Comparison of ENCODE assay signal across 8 mouse cellular contexts in genomic region chr15:81670231-81670640, GRCm38 (mm10). TPM values are rescaled to one million over a fixed set of nuclear protein-coding genes. Genes with fewer than 3 reads are reported as not detected.
DNase-seq lines count a peak whose midpoint lies in the region; ATAC-seq and TF ChIP-seq lines count a peak whose summit lies in the region.

No protein-coding gene starts in this region.

- H3K27ac ChIP-seq in forebrain, embryonic 14.5 days (ENCODE audit: low read depth, low read length), result no peak overlapping the region
- H3K27ac ChIP-seq in forebrain, embryonic 11.5 days (ENCODE audit: low read depth, low read length), result no peak overlapping the region
- H3K27ac ChIP-seq in intestine, postnatal 0 days (ENCODE audit: low read depth, low read length), result no peak overlapping the region
- no peak overlapping the region for H3K27ac ChIP-seq in lung, postnatal 0 days (ENCODE audit: low read length)

- TF ChIP-seq EP300 in lung, postnatal 0 days (IDR thresholded peaks at IDR 0.05), result no peak

- H3K27me3 ChIP-seq in forebrain, embryonic 14.5 days (replicated peaks; ENCODE audit: control insufficient read depth, insufficient read depth, low read length), result no peaks in the 10 kb centered on the region
- no peaks in the 10 kb centered on the region for H3K27me3 ChIP-seq in forebrain, embryonic 11.5 days (ENCODE audit: control insufficient read depth, insufficient read depth, low read length)
- H3K27me3 ChIP-seq in intestine, postnatal 0 days (replicated peaks; ENCODE audit: control insufficient read depth, insufficient read depth, low read length), result no peaks in the 10 kb centered on the region
- H3K27me3 ChIP-seq in lung, postnatal 0 days (replicated peaks; ENCODE audit: insufficient read depth, low read length), result no peaks in the 10 kb centered on the region

- H3K9me3 ChIP-seq in forebrain, embryonic 14.5 days (replicated peaks; ENCODE audit: control insufficient read depth, low read length), result no peaks in the 10 kb centered on the region
- H3K9me3 ChIP-seq in forebrain, embryonic 11.5 days (ENCODE audit: control insufficient read depth, low read length), result no peaks in the 10 kb centered on the region
- no peaks in the 10 kb centered on the region for H3K9me3 ChIP-seq in intestine, postnatal 0 days (ENCODE audit: control insufficient read depth)
- no peaks in the 10 kb centered on the region for H3K9me3 ChIP-seq in lung, postnatal 0 days (ENCODE audit: low read length)

- WGBS in forebrain, embryonic 14.5 days, result 91% methylated on average over 4 of the region's 4 CpGs
- WGBS in forebrain, embryonic 11.5 days, result 90% methylated on average over 4 of the region's 4 CpGs
- WGBS in intestine, postnatal 0 days, result 73% methylated on average over 4 of the region's 4 CpGs
- 78% methylated on average over 4 of the region's 4 CpGs for WGBS in lung, postnatal 0 days

- no peak for ATAC-seq in forebrain, embryonic 14.5 days
- ATAC-seq in forebrain, embryonic 11.5 days (replicated peaks; ENCODE audit: low FRiP score), result no peak
- ATAC-seq in intestine, postnatal 0 days, result no peak; the same call in 1 of the 2 replicates
- ATAC-seq in lung, postnatal 0 days, result peak; percentile 32; the same call in 1 of the 2 replicates

- H3K9ac ChIP-seq in forebrain, embryonic 14.5 days (ENCODE audit: low read length), result no peak overlapping the region
- no peak overlapping the region for H3K9ac ChIP-seq in forebrain, embryonic 11.5 days (ENCODE audit: low read length)
- no peak overlapping the region for H3K9ac ChIP-seq in intestine, postnatal 0 days (ENCODE audit: low read depth, low read length)
- no peak overlapping the region for H3K9ac ChIP-seq in lung, postnatal 0 days (replicated peaks; ENCODE audit: low read depth)

- no peaks in the 10 kb centered on the region; the same call in 1 of the 2 replicates for H3K4me1 ChIP-seq in forebrain, embryonic 14.5 days (ENCODE audit: control insufficient read depth, insufficient read depth, low read length)
- H3K4me1 ChIP-seq in forebrain, embryonic 11.5 days (replicated peaks; ENCODE audit: control insufficient read depth, insufficient read depth, low read length), result no peaks in the 10 kb centered on the region
- H3K4me1 ChIP-seq in intestine, postnatal 0 days (replicated peaks; ENCODE audit: control insufficient read depth, insufficient read depth, low read length), result no peaks in the 10 kb centered on the region
- H3K4me1 ChIP-seq in lung, postnatal 0 days (ENCODE audit: insufficient read depth, low read depth, low read length), result no peaks in the 10 kb centered on the region

- H3K4me3 ChIP-seq in forebrain, embryonic 14.5 days (ENCODE audit: low read depth, low read length), result no peak overlapping the region
- H3K4me3 ChIP-seq in forebrain, embryonic 11.5 days (ENCODE audit: low read depth, low read length), result no peak overlapping the region
- H3K4me3 ChIP-seq in intestine, postnatal 0 days (ENCODE audit: low read depth, low read length), result no peak overlapping the region
- no peak overlapping the region for H3K4me3 ChIP-seq in lung, postnatal 0 days (ENCODE audit: low read depth, low read length)

- no peak overlapping the region for H3K4me2 ChIP-seq in forebrain, embryonic 14.5 days (ENCODE audit: low read length)
- H3K4me2 ChIP-seq in forebrain, embryonic 11.5 days (ENCODE audit: low read depth, low read length, severe bottlenecking), result no peak overlapping the region
- H3K4me2 ChIP-seq in intestine, postnatal 0 days (replicated peaks; ENCODE audit: low read depth), result no peak overlapping the region
- no peak overlapping the region for H3K4me2 ChIP-seq in lung, postnatal 0 days (replicated peaks; ENCODE audit: low read depth, low read length)

- TF ChIP-seq CTCF in intestine, postnatal 0 days (IDR thresholded peaks at IDR 0.05; ENCODE audit: low read depth), result peak; percentile 80
- TF ChIP-seq CTCF in lung, postnatal 0 days (IDR thresholded peaks at IDR 0.05), result peak; percentile 68

- peak; percentile 58 for DNase-seq in forebrain, embryonic 14.5 days (ENCODE audit: low spot score)
- no peak for DNase-seq in forebrain, embryonic 11.5 days (ENCODE audit: low spot score)
- peak; percentile 43 to 45 for DNase-seq in right cerebral cortex, adult 2 months (ENCODE audit: low spot score in 2 of 2)
- DNase-seq in right cerebral cortex, postnatal 36 days (ENCODE audit: low spot score in 2 of 2), result no peak
- DNase-seq in cerebellum, postnatal 36 days, result peak; percentile 54 to 55
- DNase-seq in lung, postnatal 0 days (ENCODE audit: low spot score), result peak; percentile 44
- DNase-seq in thymus, postnatal 25 days, result peak; percentile 43

- H3K36me3 ChIP-seq in forebrain, embryonic 14.5 days (ENCODE audit: control insufficient read depth, insufficient read depth, low read length), result peaks cover 56% of the 10 kb centered on the region
- no peaks in the 10 kb centered on the region; the same call in 1 of the 2 replicates for H3K36me3 ChIP-seq in forebrain, embryonic 11.5 days (ENCODE audit: control insufficient read depth, insufficient read depth, low read length)
- H3K36me3 ChIP-seq in intestine, postnatal 0 days (ENCODE audit: control insufficient read depth, insufficient read depth), result peaks cover 50% of the 10 kb centered on the region
- H3K36me3 ChIP-seq in lung, postnatal 0 days (ENCODE audit: insufficient read depth, low read length), result no peaks in the 10 kb centered on the region; the same call in none of the 2 replicates

RNA-seq across cellular contexts. Expression of gene L3mbtl2, which starts 6.5 kb away (rescaled TPM):
- 21.6 and 25.0 TPM in 2 replicates for polyA plus RNA-seq in forebrain, embryonic 14.5 days (2014; fragmentation: Nextera tagmentation; extraction: Ambion mirVana)
- 39.3 and 43.6 TPM in 2 replicates for polyA plus RNA-seq in forebrain, embryonic 11.5 days (2014; fragmentation: Nextera tagmentation; extraction: Ambion mirVana)
- 8.3 and 8.7 TPM in 2 replicates for polyA plus RNA-seq in intestine, postnatal 0 days (2015; fragmentation: Nextera tagmentation; extraction: Ambion mirVana)
- polyA plus RNA-seq in lung, postnatal 0 days (2015; fragmentation: Nextera tagmentation; extraction: Ambion mirVana), result 9.4 and 9.6 TPM in 2 replicates

RNA-seq across cellular contexts. Expression of gene Chadl, which starts 26.9 kb away (rescaled TPM):
- polyA plus RNA-seq in forebrain, embryonic 14.5 days (2014; fragmentation: Nextera tagmentation; extraction: Ambion mirVana), result 17.0 and 19.8 TPM in 2 replicates
- polyA plus RNA-seq in forebrain, embryonic 11.5 days (2014; fragmentation: Nextera tagmentation; extraction: Ambion mirVana), result 3.3 and 4.0 TPM in 2 replicates
- polyA plus RNA-seq in intestine, postnatal 0 days (2015; fragmentation: Nextera tagmentation; extraction: Ambion mirVana), result 1.6 TPM in 2 replicates
- 2.6 and 2.7 TPM in 2 replicates for polyA plus RNA-seq in lung, postnatal 0 days (2015; fragmentation: Nextera tagmentation; extraction: Ambion mirVana)

Comparison
In these comparisons a context has a peak if more than half of its experiments do, and no peak if none do; other contexts are left out.
1. DNase-seq: peak in forebrain, embryonic 14.5 days (single experiment), right cerebral cortex, adult 2 months (2 of 2), cerebellum, postnatal 36 days (2 of 2), lung, postnatal 0 days (single experiment) and thymus, postnatal 25 days (single experiment); none in forebrain, embryonic 11.5 days (single experiment) and right cerebral cortex, postnatal 36 days (0 of 2).